2 mouse cellular contexts compared by ENCODE assay signal in genomic region chr2:104818763-104819162, GRCm38 (mm10). TPM values are rescaled to one million over a fixed set of nuclear protein-coding genes. Genes with fewer than 3 reads are reported as not detected.
"Had no signal": no experiment of that assay in that cellular context is flagged by ENCODE, and none has a peak within 500 bp of the region (broad histone marks: within the 10 kb centered on the region; RNA-seq: fewer than 3 reads in every experiment).

No protein-coding gene starts in this region.

RNA-seq across cellular contexts. Expression of gene Ccdc73, which starts 48.8 kb away (rescaled TPM):
- polyA plus RNA-seq: large intestine, adult 2 months; liver, adult 2 months had no signal
